Mouse (Mus musculus) kidney, postnatal 14 days (tissue): ENCODE data around the gene Brms1.

Experiments
- DNase-seq: peaks from one replicate; pipeline ENCODE4 v3.0.0; 2022; ENCODE audit warnings: mixed read lengths

Gene Brms1

GRCm38 (mm10) chr19:5093481-5094242, 52.5 kb downstream of the Brms1 start:
- no peak for DNase-seq

- DNase-seq, result peak; percentile 94
Observed at GRCm38 (mm10) chr19:5094243-5094632, 53.1 kb downstream of the Brms1 start.

GRCm38 (mm10) chr19:5094746-5095417, 53.7 kb downstream of the Brms1 start:
- DNase-seq, result no peak

GRCm38 (mm10) chr19:5095887-5096474, 54.8 kb downstream of the Brms1 start:
- no peak for DNase-seq

- DNase-seq, result no peak
Observed at GRCm38 (mm10) chr19:5097521-5098362, 56.6 kb downstream of the Brms1 start.

- peak; percentile 78 for DNase-seq
Observed at GRCm38 (mm10) chr19:5098363-5099143, 57.4 kb downstream of the Brms1 start, which contains the start of gene Cnih2. Cnih2 (minus strand) TSS chr19:5098521.
